Mouse (Mus musculus): ENCODE data around the gene Duox2. TPM values are rescaled to one million over a fixed set of nuclear protein-coding genes. Genes with fewer than 3 reads are reported as not detected.
"Not testable (repeated sequence)": the region's sequence is repeated elsewhere in the genome, so short reads cannot be mapped to it uniquely, and the experiment has no call there.

Duox2 gene
- not detected for polyA plus RNA-seq (2017; shearing (Covaris generic))

DNA sequence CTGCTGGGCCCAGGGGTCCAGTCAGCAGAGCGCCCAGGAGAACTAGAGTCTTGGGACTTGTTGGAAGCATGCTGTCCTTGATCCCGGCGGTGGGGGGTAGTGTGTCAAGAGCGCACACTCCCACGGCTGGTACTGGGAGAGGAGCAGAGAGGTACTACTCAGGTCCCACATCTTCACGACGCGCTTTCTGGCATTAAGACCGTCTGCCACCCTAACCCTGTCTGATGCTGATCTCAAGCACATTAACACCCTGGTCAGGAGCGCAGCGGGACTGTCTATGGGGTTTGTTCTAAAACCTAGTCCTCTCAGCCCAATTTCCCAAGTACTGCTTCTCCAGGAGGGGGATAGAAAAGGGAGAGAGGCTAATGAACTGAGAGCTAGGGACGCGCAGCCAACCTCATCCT, at the start of gene Duox2:
Gene Duox2, minus strand, starts transcription at position 354 of the 404 bp plus-strand sequence.
- no peak for ATAC-seq

DNA sequence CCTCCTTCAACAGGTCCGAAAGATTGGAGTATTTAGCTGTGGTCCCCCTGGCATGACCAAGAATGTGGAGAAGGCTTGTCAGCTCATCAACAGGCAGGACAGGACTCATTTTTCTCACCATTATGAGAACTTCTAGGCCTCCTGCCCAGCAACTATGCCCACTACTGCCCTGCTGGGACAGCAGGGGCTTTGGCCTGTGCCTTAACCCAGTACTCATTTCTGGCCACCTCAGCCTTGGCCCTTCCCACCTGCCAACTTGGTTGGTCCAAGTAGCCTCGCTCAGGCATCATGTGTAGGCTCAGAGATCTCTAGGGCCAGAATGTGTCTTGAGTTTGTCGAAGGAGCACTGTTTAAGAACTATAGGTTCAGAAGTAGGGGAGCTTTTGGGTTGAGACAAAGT, 49.0 kb upstream of the Duox2 start:
- ATAC-seq: no peak

DNA sequence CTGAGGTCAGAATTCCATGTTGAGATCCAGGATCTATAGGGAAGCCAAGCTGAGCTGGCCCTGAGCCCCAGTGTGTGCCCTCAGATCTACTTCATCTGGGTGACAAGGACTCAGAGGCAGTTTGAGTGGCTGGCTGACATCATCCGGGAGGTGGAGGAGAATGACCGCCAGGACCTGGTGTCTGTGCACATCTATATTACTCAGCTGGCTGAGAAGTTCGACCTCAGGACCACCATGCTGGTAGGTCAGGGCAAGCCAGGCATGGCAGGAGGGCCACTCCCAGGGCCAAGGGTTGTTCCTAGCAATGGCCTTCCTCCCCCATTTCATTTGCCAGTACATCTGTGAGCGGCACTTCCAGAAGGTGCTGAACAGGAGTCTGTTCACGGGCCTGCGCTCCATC, 47.9 kb upstream of the Duox2 start:
- not testable (repeated sequence) for ATAC-seq

DNA sequence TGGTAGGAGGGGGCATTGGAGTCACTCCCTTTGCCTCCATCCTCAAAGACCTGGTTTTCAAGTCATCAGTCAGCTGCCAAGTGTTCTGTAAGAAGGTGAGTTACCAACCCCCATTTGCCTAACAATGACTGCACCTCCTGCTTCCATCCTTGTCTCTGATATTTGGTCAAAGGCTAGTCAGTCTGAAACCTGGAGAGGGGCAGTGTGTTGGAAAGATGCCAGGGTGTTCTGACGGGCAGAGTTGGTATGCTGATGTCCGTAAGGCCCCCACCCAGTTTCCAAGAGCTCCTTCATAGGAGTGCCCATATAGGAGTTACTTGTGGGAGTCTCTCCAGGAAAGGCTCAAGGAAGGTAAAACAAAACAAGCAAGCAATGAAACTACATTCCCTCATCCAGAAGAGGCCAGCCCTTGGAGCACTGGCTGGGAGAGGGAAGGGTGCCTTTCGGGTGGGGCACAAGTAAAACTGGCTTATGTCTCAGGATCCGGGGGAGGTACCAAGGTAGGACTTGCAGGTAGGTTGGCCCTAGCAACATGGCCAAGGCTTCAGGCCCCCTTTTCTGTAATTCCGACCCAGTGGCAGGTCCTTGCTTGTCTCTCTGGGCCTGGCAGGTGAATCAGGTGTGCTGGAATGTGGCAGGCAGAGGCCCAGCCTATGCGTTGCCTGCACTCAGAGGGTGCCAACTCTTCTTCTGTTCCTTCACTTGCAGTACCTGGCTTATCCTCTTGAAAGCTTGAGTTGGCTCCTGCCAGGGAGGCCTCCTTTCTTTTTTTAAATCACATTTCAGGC, 47.1 kb upstream of the Duox2 start:
- ATAC-seq: no peak

DNA sequence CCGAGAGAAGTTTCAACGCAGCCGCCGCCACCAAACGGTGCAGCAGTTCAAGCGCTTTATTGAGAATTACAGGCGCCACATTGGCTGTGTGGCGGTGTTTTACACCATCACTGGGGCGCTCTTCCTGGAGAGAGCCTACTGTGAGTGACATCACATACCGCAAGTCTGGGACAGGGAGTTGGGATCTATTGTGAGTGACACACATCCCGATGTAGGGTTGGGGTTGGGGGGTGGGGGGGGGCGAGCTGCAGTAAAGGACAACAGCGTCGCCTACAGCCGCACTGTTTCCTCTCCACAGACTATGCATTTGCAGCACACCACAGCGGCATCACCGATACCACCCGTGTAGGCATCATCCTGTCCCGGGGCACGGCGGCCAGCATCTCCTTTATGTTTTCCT, 39.0 kb upstream of the Duox2 start:
- no peak for ATAC-seq

DNA sequence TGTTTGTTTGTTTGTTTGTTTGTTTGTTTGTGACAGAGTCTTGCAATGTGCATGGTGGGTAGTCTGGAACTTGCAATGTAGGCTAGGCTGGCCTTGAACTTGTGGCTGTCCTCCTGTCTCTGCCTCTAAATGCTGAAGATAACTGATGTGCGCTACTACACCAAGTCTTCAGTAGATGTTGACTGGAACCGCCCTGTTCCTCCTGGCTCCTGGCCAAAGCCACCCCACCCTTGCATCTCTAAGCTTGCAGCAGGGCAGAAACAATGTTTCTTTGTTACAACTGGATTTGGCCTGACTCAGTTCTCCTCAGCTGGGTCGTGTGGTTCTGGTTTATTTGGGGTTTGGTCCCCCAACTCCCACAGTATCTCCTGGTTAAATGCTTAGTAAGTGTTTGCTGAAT, 35.9 kb upstream of the Duox2 start:
- ATAC-seq: no peak

DNA sequence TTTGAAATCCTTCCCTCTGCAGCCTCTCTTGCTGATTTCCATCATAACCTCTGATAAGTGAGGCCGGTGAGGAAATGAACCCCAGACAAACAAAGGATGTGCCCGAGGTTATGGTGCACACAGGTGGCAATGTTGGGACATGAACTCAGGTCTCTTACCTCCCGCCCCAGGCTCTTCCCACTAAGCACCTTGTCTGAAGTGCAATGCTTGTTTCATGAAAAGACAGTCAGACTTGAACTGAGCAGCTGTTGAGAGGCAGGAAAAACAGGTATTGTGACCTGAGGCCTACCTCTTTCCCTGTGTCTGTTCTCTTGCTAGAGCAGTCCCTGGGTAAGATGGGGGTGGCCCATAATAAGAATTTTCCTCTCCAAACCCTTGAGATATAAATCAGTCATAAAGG, 34.0 kb upstream of the Duox2 start:
- ATAC-seq: no peak

DNA sequence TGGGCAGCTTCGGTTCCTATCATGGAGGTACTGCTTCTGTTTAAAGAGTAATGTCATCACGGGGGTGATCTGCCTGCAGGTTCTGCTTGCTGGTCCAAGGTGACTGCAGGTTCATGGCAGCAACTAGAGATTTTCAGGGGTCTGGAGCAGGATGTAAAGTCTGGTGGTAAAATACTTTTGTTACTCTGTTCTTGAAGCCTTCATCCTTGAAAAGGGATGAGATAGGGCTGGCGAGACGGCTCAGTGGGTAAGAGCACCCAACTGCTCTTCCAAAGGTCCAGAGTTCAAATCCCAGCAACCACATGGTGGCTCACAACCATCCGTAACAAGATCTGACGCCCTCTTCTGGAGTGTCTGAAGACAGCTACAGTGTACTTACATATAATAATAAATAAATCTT, 32.1 kb upstream of the Duox2 start:
- ATAC-seq: not testable (repeated sequence)

DNA sequence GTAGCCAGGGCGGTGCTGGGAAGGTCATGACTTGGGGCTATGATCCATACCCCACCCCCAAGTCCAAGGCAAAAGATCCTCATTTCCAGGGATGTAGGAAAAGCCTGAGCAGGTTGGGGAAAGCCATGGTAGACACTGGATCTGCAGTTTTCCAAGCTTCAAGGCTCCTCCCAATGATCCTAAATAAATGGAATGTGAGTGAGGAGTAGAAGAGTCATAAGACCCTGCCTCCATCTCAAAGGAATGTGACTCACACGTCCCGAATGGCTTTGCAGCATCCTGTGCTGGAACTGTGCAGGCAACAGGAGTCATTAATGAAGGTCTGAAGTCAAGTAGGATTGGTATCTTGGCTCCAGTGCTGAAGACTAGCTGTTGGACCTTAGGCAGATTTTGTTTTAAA, 29.7 kb upstream of the Duox2 start:
- ATAC-seq: no peak

DNA sequence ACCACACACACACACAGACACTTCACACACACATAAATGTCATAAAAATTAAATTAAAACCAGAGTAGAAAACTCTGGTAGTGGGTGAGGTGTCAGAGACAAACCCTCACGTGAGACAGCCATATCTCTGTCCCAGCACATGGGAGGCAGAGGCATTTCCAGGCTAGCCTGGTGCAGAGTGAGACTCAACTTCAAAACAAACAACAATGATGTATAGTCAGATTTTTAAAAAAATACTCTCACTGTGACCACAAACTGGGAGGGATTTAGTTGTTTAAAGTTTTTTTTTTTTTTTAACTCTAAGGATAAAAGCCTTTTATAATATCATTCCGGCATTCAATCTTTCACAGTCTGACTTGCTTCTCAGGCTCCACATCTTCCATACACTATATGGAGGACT, 27.1 kb upstream of the Duox2 start:
- no peak for ATAC-seq

DNA sequence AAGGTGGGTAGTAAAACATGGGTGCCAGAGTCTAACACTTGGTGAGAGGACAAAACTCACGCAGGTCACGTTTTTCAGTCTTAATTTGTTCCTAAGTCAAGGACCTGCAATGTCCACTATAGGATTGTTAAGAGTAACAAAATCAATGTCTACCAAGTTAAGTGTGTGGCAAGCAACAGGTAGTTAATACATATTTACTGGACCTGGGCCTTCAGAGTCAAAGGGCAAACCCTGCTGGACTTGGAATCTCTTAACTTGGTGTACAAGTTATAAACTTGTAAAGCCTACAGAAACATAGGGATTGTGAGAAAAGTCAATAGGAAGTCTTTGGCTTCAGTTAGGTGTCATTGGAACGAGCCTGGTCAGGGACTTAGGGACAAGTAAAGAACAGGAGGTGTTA, 26.3 kb upstream of the Duox2 start:
- no peak for ATAC-seq

DNA sequence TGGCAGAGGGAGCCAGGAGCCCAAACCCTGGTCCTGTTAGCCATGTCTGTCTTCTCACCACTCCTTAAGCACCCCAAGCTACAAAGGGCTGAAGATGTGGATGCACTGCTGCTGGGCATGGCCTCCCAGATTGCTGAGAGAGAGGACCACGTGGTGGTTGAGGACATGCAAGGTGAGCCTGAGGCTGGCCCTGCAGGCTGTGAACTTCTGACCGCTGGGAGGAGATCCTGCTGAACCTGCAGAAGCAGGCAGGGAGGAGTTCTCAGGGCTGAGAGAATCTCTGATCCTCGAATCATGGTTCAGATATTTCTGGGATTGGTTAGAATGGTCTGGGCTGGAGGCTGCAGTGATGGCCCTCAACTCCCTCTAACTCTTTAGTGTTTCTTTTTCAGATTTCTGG, 25.7 kb upstream of the Duox2 start:
- ATAC-seq: no peak

DNA sequence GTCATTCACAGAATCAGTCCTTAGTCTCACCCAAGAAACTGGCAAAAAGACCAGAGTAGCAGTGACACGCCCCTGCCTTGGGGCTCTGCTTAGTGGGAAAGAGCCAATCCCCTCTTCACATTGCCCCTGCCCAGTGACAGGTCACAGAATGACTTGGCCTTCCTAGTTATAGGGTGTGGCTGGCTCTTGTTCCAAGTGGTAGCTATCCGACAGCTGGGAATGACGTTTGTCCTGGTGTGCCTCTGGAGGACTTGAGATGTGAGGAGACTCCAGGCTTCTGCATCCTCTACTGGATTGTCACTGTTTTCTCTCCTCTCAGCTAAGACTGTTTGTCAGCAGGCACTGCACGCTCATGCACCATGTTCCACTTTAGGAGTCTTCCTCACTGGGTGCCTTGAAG, 19.1 kb upstream of the Duox2 start:
- ATAC-seq: no peak

DNA sequence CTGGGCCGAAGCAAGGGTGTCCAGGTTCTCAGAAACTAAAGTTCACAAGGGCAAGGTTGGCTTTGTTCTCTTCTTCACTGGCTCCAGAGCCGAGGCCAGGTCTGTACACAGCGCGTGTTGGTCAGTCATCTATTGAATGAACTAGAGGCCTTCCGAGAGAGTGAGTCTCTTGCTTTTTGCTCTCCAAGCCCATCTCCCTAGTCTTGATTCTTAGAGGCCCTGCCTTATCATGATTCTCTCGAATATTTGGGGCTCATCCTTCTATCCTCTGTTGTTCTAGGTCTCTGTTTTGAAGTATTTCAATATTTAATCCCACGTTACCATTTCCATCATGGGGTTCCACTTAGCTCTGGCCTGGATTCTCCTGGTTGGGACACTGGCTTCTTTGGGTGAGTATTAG, 17.1 kb upstream of the Duox2 start, which contains the start of gene Duox1:
Gene Duox1, plus strand, starts transcription at position 301 of the 400 bp plus-strand sequence.
- ATAC-seq: no peak

DNA sequence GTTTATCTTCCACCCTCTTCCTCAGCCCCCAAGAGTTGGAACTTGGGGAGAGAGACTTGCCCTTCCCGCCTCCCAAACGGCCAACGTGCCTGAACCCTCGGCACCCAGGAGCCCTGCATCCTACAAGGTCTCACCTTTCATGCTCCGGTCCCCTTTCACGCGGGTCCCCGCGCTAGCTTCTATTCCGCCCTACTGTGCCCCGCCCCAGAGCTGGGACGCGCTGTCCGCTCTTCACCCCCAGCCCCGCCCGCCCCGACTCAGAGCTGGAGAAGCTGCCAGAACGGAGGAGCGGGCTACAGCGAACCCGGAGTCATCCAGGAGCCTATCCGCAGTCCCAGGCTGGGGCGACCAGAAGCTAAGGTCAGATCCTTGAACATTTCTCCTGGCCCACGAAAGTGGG, 15.3 kb upstream of the Duox2 start, which contains the start of gene Duoxa1:
Gene Duoxa1, minus strand, starts transcription at position 195 of the 400 bp plus-strand sequence.
- no peak for ATAC-seq

DNA sequence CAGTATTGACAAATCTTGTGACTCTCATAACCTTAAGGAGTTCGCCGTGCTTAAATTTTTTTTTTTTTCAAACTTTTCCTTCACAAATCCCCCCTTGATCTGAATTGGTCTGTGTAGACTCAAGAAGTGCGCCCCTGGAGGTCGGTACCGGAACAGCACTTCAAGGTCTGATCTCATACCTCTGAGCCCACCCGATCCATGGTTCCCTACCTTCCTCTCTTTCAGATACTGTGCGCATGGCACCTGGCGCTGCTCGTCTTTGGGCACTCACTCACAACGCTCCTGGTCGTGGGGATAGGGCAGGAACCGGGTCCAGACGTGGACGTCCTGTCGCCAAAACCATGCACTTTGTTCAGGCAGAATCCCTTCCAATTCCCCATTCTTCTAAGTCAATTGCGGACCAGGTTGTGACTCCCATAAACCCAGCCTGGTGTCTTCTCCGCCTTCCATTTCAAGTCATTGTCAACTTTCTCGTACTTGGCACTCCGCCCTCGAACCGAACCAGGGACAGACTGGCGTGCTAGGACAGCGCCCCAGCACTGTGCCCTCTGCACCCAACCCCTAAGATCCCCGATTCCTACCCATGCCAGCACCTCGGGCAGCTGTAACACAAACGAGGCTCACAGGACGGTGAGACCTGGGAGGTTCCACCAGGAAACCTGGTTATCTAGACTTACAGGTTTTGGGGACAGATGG, 14.6 kb upstream of the Duox2 start:
- peak; percentile 43 for ATAC-seq

DNA sequence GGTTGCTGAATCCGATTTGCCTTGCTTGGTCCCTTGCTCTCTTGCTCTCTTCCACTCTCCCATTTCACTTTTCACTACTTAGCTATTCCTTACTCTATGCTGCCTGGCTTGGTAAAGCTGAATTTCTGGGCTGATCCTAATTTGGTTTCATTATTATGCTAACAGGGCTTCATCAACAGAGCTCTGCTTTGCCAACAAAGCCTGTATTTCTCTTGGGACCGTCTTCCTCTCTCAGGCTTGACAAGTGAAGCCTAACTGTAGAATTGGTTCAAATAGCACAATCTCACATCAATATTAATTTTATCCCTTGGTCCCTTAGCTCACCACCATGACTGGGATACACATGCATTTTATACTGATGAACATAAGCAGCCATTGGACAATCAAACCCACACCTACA, 13.3 kb upstream of the Duox2 start:
- ATAC-seq: no peak

DNA sequence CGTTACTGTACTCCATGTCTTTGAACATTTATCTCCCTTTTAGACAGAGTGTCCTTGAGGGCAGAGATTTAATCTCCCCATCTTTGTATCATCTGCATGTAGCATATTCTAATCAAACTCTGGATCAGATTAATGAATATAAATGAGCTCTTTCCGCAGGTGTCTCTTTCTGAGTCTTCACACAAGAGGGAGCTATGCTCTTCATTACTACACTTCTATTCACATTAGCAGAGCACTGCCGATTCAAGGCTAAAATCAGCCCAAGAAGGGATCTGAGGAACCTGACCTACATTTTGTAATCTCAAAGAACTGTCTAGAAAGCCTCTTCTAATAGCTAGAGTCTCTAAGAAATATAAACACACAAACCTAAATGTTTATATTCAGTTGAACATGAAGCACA, 11.4 kb upstream of the Duox2 start:
- ATAC-seq: no peak

DNA sequence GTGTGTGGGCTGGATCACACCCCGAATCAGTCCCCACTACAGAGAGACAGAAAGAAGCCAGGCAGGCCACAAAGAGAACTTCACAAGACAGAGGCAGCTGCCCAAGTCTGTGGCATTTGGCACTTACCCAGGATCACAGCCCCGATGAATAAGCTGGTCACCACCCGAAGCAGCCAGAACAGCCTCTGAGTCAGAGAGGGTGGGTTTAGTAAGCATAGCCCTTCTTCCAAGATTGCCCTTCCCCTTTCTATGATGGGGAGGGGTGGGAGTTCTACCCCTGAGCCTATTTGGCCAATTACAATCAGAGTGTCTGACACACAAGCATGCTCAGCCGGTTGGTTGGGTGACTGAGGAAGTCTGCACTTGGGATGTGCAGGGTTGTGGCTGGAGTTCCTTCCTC, 7.9 kb upstream of the Duox2 start:
- ATAC-seq: no peak

DNA sequence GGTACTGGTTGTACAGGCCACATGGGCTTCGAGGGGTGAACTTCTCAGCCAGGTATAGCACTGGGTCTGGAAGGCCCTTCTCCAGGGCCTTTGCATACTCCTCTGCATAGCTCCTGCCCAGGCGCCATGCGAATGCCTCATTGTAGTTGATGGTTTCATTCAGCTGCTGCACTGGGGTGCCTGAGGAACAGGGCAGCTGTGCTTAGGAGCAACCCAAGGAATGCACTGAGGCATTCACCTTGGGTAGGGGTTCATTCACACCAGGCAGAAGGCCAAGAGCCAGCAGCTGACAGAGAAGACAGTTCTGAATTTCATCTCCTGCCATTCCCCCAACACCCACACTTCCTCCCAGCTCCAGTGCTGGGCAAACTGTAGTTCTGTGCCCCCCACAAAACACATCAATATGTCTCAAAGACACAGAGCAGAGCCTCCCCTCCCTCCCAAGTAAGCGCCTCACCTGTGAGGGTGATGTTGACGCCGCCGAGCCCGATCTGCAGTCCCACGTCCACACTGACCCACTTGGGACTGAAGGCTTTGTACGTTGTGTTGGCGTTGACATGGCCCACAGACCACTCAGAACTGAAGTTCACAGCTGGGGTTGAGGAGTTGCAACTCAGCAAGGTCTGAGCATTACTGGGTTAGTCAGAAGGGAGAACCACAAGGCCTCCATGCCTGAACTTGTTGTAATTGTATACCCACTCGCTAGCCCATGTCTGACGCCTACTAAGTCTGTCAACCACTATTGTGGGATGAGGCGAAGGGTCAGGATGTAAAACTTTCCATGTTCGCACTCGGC, 7.0 kb upstream of the Duox2 start:
- ATAC-seq: no peak

DNA sequence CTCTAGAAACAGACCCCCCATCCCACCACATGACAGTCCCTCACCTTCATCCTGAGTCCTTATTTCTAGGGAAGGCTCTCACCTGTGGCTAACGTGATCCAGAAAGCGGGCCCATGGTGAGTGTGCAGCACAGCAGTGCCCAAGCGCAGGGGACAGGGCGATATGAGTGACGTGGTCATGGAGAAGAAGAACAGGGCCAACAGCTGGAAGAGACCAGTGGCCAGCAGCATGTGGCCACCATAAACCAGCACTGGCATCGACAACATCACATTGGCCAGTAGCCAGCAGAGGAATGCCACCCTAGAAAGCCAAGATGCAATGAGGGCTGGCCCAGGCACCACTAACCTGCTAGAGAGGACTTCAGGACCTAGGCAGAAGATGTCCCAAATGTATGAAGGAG, 6.3 kb upstream of the Duox2 start:
- ATAC-seq: no peak

DNA sequence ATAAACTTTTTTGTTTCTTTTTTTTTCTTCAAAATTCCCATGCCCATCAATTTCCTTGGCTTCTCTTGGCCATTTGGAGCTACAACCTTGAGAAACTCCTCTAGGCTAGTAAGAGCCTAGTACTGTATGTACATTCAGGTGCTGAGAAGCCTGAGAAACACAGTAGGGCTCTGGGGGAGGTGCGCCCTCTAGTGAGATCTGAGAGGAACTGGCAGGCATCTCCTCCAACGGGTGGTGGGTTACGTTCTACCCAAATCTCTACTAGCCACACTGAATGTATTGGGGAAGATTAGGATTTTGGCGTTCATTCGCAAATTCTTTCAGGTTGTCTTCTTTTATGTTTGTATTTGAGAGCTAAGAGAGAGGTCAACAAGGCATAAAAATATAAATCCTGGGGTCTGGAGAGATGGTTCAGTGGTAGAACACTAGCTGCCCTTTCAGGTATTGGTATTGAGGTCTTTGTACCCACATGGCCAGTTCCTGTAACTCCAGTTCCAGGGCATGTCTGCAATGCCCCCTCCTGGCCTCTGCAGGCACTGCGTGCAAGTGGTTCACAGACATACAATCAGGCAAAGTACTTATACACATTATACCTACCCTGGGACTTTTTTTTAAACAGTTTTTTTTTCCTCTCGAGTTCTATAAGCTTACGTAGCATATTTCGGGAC, 4.5 kb upstream of the Duox2 start:
- peak; percentile 73 for ATAC-seq

Data from inflammation-experienced regulatory T-cells, adult 6 months (primary cell).